Mouse (Mus musculus) lung, postnatal 0 days (tissue): ENCODE results near the gene Rab25.

Experiments
- CTCF ChIP-seq: IDR thresholded peaks from 2 replicates; pipeline ENCODE4 v1.5.1; 2016; ENCODE audit warnings: antibody characterized with exemption, mild to moderate bottlenecking
- EP300 ChIP-seq: IDR thresholded peaks from 2 replicates; pipeline ENCODE4 v1.6.1; 2016; ENCODE audit warnings: antibody characterized with exemption, mild to moderate bottlenecking, control low read depth

DNA sequence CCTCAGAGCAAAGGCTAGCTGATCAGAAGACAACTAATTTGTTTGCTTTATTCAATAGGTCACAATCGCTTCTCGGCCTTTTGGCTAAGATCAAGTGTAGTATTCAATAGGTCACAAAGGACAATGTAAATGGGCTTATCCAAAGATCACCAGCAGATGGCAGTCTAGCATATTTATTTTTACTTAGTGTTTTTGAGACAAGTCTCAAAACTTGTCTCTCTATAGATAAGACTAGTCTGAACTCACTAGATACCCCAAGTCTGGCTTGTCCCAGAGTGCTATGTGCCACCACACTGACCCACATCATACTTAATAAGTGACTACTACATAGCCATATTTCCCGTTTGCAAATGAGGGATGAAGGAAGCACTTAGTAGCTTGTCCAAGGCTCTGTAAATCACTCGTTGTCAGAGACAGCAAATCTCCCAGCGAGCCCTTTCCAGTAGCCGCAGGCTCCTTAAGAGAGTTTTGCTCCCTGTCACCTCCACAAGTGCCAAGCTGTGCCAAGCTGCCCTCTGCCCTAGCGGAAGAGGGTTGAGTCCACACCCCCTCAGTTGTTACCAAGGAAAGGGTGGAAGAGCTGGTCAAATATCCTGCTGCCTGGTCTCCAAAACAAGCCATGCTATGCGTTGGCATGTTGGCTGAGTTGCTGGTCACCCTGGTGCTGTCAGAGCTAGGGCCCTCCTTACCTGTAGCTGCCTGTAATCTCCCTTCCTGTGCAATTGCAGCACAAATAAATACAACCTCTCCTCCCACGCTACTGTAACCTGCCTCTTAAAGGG lies 44.0 kb upstream of the Rab25 start:
- peak; percentile 70 for TF ChIP-seq CTCF
- TF ChIP-seq EP300 = peak; percentile 38; the same call in 1 of the 2 replicates
